16 mouse cellular contexts compared by ENCODE assay signal in genomic region chr2:169447495-169448280, GRCm38 (mm10).
A peak's percentile ranks its signal among the peaks of the same experiment; 100 is the strongest.
DNase-seq lines count a peak whose midpoint lies in the region; ATAC-seq and TF ChIP-seq lines count a peak whose summit lies in the region.
"Had no signal": no experiment of that assay in that cellular context is flagged by ENCODE, and none has a peak within 500 bp of the region (broad histone marks: within the 10 kb centered on the region; RNA-seq: fewer than 3 reads in every experiment).

No protein-coding gene starts in this region.

- no peaks in the 10 kb centered on the region for H3K27me3 ChIP-seq in lung, embryonic 14.5 days (ENCODE audit: insufficient read depth, low read length)
- no peaks in the 10 kb centered on the region for H3K27me3 ChIP-seq in lung, postnatal 0 days (replicated peaks; ENCODE audit: insufficient read depth, low read length)
- H3K27me3 ChIP-seq in liver, embryonic 12.5 days (replicated peaks) = no peaks in the 10 kb centered on the region
- H3K27me3 ChIP-seq: heart, embryonic 13.5 days; hindbrain, embryonic 12.5 days; megakaryocyte, embryonic 14.5 days had no signal

- no peak for ATAC-seq in lung, embryonic 14.5 days (ENCODE audit: insufficient read depth)
- no peak for ATAC-seq in lung, postnatal 0 days
- ATAC-seq in liver, embryonic 12.5 days = no peak
- ATAC-seq: CD4-positive, CD25-positive, alpha-beta regulatory T cell, adult 4 months had no signal

- peak; percentile 32 for DNase-seq in lung, embryonic 14.5 days
- DNase-seq in lung, postnatal 0 days (ENCODE audit: low spot score) = no peak
- peak; percentile 61 to 73 for DNase-seq in layer of hippocampus, adult 18-20 months (ENCODE audit: low spot score in 2 of 2)
- DNase-seq in left cerebral cortex, postnatal 36 days (ENCODE audit: low spot score in 2 of 2) = peak; percentile 30 to 31
- peak; percentile 34 to 36 for DNase-seq in right cerebral cortex, postnatal 36 days (ENCODE audit: low spot score in 2 of 2)
- no peak for DNase-seq in gastrocnemius, postnatal 10 days
- no peak for DNase-seq in gastrocnemius, adult 8-10 months (ENCODE audit: low spot score in 2 of 2)
- DNase-seq: gastrocnemius, postnatal 14 days; kidney, adult 8-10 months had no signal

- intact Hi-C loops in left cerebral cortex, postnatal 36 days (cut with DNase I) = no loop called here

- H3K27ac ChIP-seq in lung, embryonic 14.5 days (ENCODE audit: low read depth) = no peak overlapping the region
- H3K27ac ChIP-seq in lung, postnatal 0 days (ENCODE audit: low read length) = no peak overlapping the region
- H3K27ac ChIP-seq in liver, embryonic 12.5 days = no peak overlapping the region
- H3K27ac ChIP-seq: heart, embryonic 13.5 days; hindbrain, embryonic 12.5 days had no signal

- H3K4me1 ChIP-seq in lung, embryonic 14.5 days (ENCODE audit: insufficient read depth) = no peaks in the 10 kb centered on the region
- H3K4me1 ChIP-seq in lung, postnatal 0 days (ENCODE audit: insufficient read depth, low read depth, low read length) = no peaks in the 10 kb centered on the region
- no peaks in the 10 kb centered on the region for H3K4me1 ChIP-seq in liver, embryonic 12.5 days
- H3K4me1 ChIP-seq: heart, embryonic 13.5 days; megakaryocyte, embryonic 14.5 days had no signal

- no peak overlapping the region for H3K9ac ChIP-seq in lung, embryonic 14.5 days
- no peak overlapping the region for H3K9ac ChIP-seq in lung, postnatal 0 days (replicated peaks; ENCODE audit: low read depth)
- no peak overlapping the region for H3K9ac ChIP-seq in liver, embryonic 12.5 days
- H3K9ac ChIP-seq: heart, embryonic 13.5 days; hindbrain, embryonic 12.5 days had no signal

- H3K4me3 ChIP-seq in lung, embryonic 14.5 days (ENCODE audit: low read depth, low read length) = no peak overlapping the region
- no peak overlapping the region for H3K4me3 ChIP-seq in lung, postnatal 0 days (ENCODE audit: low read depth, low read length)
- no peak overlapping the region for H3K4me3 ChIP-seq in liver, embryonic 12.5 days
- H3K4me3 ChIP-seq: heart, embryonic 13.5 days; hindbrain, embryonic 12.5 days; megakaryocyte, embryonic 14.5 days; myocyte had no signal

- H3K4me2 ChIP-seq in lung, embryonic 14.5 days = no peak overlapping the region
- H3K4me2 ChIP-seq in lung, postnatal 0 days (replicated peaks; ENCODE audit: low read depth, low read length) = no peak overlapping the region
- no peak overlapping the region for H3K4me2 ChIP-seq in liver, embryonic 12.5 days
- H3K4me2 ChIP-seq: heart, embryonic 13.5 days; hindbrain, embryonic 12.5 days; liver, embryonic 11.5 days had no signal

- no peaks in the 10 kb centered on the region for H3K9me3 ChIP-seq in lung, embryonic 14.5 days (ENCODE audit: low read depth, low read length)
- H3K9me3 ChIP-seq in lung, postnatal 0 days (ENCODE audit: low read length) = no peaks in the 10 kb centered on the region
- H3K9me3 ChIP-seq in liver, embryonic 12.5 days (replicated peaks) = no peaks in the 10 kb centered on the region
- H3K9me3 ChIP-seq: heart, embryonic 13.5 days; hindbrain, embryonic 12.5 days had no signal

- H3K36me3 ChIP-seq in lung, embryonic 14.5 days (ENCODE audit: insufficient read depth) = no peaks in the 10 kb centered on the region
- H3K36me3 ChIP-seq in lung, postnatal 0 days (ENCODE audit: insufficient read depth, low read length) = no peaks in the 10 kb centered on the region
- H3K36me3 ChIP-seq in liver, embryonic 12.5 days = no peaks in the 10 kb centered on the region
- H3K36me3 ChIP-seq: heart, embryonic 13.5 days; hindbrain, embryonic 12.5 days had no signal

- TF ChIP-seq EP300 in lung, postnatal 0 days (IDR thresholded peaks at IDR 0.05) = no peak

- TF ChIP-seq CTCF in lung, embryonic 14.5 days (IDR thresholded peaks at IDR 0.05; ENCODE audit: low read depth) = no peak
- TF ChIP-seq CTCF in lung, postnatal 0 days (IDR thresholded peaks at IDR 0.05) = no peak

- WGBS in lung, embryonic 14.5 days = 60% methylated on average over 6 of the region's 6 CpGs
- 52% methylated on average over 6 of the region's 6 CpGs for WGBS in lung, postnatal 0 days
- 68% methylated on average over 6 of the region's 6 CpGs for WGBS in liver, embryonic 12.5 days (ENCODE audit: insufficient replicate concordance)

Comparison
In these comparisons a context has a peak if more than half of its experiments do, and no peak if none do; other contexts are left out.
1. DNase-seq: peak in lung, embryonic 14.5 days (single experiment), layer of hippocampus, adult 18-20 months (2 of 2), left cerebral cortex, postnatal 36 days (2 of 2) and right cerebral cortex, postnatal 36 days (2 of 2); none in lung, postnatal 0 days (single experiment), gastrocnemius, postnatal 10 days (single experiment) and gastrocnemius, adult 8-10 months (0 of 2).